Mouse (Mus musculus): ENCODE measurements at regions not wholly inside any gene's neighbourhood (a gene's known extent, or its start where the extent isn't known, plus 50 kb on each side); places are given as distances from the start of the nearest gene placed in this dataset.

DNA sequence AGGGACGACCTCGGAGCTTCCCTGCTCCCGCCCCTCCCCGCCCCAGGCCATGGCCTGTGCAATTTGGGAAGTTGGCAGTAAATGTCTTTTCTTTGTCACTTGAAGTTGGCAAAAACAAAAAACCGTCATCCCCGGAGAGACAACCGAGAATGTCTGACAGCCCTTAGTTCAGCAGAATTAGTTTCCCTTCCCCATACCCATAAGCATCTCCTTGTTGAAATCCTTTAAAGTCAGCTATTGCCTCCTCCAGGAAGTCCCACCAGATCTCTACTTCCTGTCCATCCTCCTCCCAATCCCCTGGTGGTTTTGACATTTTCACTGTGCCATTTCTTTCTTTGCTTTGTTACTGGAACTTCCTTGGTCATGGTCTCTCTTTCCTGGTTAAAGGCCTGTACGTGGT lies 54.8 kb downstream of the Foxb1 start:
- no peak for DNase-seq

DNA sequence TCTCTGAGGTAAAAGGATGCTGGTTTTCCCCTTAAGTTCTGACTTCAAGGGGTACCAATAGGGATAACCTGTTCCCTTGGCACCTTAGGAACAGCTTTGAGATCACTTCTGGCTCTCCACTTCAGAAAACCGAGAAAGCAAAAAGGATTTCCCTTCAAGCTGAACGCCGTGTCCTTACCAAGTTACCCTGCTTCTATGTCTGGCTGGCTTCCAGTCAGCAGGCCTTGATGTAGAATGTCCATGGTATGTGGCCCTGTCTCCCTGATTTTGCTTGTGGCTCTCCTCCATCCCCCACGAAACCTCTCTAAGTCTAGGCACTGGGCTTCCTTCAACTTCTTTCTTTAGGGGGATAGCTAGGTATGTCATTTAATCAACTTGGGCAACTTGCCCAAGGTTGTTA lies 55.7 kb downstream of the Foxb1 start:
- DNase-seq: no peak

DNA sequence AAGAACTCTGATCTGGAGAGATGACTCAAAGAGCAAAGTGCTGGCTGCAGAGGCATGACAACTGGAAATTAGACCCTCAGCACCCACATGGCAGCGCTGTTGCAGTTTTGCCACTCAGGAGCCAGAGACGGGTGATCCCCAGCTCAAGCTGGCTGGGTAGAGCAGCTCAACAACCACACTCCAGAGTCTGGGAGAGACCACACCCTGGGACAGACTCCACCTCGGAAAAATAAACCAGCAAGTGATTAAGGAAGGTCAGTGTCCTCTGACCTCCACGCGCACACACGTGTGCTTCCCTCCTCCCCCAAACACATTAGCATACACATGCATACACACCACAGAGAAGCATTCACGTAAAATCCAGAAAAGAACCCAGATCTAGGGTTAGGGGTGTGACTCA lies 57.0 kb downstream of the Foxb1 start:
- DNase-seq: no peak

DNA sequence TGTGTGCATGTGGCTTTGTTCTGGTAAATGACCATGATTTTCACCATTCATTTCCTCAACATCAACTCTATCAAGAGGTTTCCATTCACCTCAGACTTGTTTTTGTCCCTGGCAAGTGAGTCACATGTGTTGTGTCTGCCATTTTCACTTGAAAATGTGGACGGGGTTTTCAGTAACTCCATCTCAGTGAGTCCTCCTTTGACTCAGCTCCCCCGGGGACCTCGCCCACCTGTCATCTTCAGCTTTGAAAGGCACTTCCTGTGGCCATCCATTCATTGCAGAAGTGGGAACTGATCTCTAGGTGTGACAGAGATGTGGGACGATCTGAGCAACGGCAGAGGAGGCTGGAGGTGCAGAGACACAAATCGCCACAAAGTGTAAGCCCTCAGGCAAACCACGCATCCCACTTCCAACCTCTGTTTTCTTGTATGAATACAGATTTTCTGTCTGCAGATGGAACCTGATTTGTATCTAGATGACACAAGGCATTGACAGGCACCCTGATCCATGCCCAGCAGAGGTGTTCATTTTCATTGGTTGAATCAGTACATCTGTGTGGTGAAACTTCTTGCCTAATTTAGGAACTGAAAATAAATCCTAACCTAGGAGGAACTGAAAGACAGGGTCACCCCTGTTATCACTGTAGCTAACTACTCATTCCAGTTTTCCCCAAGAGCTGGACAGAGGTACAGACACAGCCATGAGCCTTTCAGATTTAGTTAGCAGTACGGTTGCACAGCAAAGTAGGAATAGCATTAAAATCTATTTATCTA lies 58.4 kb downstream of the Foxb1 start:
- DNase-seq: no peak

DNA sequence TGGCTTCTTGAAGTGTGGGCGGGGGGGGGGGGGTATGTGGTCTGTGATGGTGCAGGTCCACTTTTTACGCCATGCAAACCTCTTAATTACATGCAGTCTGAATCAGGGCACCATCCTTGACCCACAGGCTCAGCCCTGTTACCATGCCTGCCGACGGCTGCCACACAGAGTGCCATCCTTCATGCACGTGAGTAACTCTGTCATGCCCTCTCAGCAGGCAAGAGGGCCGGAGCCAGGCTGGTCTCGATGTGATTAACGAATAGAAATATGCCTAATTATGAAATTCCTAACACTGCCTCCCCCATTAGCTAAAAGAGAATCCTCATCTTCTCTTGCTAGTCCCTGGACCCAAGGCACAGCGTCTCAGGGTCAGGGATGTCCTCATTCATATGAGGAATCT lies 60.0 kb downstream of the Foxb1 start:
- DNase-seq: no peak

DNA sequence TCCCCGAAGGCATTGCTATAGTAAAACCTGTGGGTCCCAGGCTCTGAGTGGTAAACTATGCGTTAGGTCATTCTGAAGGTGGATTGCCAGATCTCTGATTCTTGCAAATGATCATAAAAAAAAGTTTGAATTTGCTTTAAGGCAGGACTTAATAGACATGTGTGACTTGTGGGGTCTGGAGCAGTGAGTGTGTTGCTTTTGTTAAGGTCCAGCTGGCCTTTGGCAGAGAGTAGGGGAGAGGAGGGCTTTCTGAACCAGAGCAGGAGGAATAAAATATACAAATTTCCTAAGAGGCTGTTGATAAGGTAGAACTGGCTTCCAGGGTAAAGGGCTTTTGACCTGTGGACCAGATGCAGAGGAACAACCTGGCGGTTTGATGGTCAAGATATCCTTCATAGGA lies 69.0 kb downstream of the Foxb1 start:
- no peak for DNase-seq

DNA sequence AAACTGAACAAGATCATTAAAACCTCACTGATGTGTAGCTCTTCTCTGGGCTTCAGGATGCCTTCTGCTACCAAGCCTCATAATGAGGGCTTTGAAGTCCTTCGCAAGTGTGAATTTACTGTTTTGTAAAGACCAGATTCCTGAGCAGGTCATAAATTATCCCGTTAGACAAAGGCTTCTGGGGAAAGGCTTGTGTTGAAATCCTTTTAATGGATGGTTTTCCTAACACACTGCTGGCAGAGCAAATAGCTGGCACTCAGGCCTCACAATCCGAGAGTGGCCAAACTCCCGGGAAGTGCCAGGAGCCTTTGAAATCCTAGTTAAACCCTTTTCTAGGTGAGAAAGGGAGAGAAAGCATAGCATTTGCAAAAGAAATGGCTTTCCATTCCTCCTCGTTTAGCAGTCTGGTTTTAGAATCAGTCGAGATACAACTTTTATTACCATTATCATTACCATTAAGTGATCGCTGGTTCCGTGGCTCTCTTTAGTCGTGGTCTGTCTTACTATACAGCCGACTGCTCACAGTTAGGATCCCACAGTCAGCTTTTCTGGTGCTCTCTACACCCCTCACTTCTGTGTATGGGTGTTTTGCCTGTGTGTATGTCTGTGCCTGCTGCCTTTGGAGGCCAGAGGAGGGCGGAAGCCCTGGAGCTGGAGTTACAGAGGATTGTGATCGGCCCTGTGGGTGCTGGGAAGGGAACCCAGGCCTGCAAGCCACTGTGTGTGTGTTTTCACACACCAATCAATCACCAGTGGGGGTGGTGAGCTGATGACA lies 73.2 kb downstream of the Foxb1 start:
- no peak for DNase-seq

DNA sequence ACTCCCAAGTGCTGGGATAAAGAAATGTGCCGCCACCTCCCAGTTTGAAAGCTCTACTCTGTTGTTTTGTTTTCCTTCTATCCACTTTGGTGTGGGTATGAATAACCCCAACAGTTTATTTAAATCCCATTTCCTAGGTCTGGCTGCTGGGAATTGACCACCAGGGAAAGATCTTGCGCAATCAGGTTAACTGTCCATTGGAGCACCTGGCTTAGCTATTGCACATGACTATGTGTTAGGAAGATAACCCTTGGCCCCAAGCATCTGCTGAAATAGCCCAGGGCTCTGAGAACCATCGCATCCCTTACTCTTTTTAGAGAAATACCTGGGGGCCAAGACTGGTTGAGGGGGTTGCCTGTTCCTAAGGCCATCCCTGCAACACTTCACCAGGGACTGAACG lies 74.0 kb downstream of the Foxb1 start:
- no peak for DNase-seq

DNA sequence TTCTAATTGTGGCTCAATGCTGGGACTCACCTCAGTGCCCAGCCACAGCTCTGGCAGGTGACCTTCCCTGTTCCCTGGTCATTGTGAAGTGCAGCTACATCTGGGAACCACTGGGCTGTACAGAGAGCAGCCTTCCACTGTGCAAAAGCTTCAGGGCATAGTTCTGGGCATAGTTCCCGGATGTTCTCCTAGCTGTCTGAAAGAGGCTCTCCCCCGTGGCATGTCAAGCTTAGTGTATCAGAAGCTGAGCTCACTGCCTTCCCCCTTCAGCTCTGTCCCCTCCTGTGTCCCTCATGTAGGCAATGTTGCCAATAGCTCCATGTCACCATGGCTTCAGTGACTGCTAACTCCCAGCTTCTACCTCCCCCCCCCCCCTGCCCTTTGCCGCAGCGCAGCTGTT lies 75.1 kb downstream of the Foxb1 start:
- no peak for DNase-seq

DNA sequence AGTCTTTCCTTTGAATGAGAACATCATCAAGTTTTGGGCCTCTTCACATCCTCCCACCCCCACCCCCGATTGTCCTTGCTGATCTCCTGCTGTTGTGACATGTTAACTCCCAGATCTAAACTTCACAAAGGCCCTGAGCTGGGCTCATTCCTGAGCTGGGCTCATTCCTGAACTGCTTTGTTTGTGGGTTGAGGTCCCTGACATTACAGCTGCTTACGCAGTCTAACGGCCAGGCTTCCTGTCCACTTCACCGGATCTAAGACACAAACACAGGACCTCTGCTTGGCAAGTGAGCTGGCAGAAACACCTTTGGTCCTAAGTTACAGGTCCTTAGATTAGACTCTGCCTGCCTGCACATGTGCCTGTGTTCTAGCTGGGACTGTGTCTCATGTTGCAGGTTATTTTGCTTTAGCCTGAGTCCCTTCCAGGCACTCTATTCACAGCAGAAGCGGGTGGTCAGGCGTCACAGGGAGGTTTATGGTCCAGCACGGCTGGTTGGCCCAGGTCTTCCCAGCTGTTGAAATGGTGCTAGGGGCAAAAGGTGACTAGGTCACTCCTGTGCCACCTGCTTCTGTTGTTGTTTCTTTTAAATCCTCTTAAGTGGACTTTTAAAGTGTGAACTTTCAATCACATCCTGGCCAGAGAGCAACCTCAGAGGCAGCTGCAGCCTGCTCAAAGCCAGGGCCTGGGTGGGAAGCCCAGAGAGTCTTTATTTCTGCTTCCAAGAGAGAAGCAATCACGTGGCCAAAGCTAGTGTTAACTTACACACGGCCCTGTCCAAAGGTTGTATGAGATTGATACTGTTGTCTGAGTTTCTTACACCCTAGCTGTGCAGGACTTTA lies 79.1 kb downstream of the Foxb1 start:
- DNase-seq: peak; percentile 26

DNA sequence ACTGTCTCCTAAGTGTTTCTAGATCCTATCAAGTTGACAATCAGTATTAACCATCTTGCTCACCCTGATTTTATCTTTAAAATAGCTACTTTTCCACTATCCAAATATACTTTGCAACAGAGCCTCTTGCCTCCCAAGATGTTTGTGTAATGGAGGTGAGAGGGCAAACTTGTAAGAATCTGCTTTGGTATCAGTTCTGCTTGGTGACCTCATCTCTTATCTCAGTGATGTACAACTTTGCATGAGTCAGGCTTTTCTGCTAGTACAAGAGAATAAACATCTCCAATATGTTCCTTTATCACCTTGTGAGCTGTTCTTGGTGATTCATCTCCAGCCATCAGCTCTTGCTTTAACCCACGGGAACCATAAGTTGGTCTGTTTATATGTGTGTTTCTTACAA lies 82.1 kb downstream of the Foxb1 start:
- DNase-seq: no peak

DNA sequence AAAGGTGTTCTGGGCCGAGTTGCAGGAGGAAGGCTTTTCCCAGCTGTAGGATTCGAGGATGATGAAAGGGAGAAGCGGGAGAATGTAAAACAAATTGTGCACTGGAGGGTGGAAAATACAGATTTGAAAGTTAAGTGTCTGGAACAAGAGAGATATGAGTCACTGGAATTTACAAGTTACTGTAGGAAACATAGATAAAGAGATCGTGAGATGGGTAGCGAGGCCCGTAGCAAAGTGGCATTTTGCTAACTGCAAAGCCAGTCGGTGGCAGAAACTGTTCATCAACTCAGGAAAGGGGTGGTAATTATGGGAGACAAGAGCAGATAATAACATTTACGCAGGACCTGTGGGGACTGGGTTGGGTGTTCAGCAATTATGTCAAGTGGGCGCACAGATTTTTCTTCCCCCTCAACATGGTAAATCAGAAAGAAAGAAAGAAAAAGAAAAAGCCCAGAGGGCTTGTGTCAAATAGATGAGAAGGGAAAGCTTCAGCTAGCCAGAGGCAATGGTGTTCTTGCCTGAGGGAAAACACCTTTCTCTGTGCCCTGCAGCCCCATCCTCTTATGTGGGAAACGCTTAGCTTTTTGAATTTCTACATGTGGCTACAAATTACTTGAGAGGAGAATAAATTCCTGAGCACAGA lies 87.2 kb downstream of the Foxb1 start:
- DNase-seq: no peak

DNA sequence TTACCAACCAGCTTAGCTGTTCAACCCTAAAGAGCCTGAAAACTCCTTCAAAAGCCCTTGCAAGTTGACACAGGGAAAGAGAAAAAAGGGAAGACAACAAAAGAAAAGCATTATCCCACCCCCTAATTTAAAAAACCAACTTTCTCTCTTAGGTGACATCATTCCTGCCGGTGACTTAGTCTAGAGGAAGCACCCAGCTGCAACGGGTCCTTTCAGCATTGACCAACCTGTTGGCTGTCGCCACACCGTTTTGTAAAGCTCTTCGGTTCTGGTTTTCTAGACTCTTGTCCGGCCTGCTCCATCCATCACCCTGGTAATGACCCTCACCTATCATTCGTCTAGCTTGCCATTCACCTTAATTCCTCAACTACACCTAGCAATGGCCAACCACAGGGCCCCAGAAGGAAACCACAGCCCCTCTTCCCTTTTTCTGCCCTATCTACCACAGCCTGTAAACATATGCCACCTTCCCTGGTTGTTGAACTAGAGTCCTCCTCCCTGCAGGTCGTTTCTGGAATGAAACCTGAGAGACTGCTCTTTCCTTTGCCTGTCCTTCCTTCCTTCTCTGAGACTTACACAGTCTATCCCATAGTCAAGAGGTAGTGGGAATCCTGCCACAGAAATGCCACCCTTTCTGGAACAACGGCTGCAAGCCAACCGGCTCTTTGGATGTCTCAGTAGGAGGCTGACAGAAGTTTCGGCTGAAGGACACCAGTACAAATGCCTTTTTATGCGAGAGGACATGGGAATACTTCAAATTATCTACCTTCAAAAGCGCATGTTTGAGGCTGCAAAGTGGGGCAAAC lies 87.9 kb downstream of the Foxb1 start:
- no peak for DNase-seq

DNA sequence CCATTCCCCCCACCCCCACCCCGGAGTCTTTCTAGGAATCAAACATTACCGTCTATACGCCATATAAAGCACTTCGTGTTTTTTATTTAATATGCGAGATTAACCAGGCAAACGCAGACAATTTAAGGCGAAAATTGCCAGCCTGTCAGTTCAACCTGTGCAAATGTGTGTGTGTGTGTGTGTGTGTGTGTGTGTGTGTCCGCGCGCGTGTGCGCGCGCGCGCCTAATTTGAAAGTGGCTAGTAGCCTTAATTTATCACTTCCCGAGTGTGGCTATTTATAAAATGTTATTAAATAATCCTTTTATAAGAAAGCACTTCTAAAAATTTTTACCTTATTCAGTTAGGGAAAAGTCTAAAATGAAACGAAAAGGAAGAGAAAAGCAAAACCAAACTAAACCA lies 89.5 kb downstream of the Foxb1 start:
- no peak for DNase-seq

DNA sequence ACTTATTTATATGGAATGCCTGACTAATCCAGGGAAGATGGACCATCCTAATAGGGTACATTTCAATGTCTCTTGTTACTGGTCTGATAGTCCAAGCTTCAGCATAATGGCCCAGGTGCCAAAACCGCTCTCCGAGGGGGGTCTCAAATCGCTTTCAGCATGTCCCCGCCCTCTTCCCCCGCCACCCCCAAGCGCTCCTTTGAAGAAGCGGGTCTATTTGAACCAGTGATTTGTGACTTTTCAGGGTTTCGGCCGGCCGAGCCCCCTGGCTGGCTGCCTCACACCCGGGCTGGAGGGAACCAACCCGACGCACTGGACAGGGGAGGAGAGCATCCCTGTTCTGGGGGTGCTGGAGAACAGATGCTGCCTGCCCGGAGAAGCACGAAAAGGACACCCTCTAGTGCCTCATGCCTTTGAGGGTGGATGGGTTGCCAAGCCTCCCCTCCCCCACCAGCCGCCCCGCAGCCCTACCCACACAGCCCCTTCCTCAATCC lies 90.1 kb downstream of the Foxb1 start:
- peak; percentile 28 for DNase-seq

DNA sequence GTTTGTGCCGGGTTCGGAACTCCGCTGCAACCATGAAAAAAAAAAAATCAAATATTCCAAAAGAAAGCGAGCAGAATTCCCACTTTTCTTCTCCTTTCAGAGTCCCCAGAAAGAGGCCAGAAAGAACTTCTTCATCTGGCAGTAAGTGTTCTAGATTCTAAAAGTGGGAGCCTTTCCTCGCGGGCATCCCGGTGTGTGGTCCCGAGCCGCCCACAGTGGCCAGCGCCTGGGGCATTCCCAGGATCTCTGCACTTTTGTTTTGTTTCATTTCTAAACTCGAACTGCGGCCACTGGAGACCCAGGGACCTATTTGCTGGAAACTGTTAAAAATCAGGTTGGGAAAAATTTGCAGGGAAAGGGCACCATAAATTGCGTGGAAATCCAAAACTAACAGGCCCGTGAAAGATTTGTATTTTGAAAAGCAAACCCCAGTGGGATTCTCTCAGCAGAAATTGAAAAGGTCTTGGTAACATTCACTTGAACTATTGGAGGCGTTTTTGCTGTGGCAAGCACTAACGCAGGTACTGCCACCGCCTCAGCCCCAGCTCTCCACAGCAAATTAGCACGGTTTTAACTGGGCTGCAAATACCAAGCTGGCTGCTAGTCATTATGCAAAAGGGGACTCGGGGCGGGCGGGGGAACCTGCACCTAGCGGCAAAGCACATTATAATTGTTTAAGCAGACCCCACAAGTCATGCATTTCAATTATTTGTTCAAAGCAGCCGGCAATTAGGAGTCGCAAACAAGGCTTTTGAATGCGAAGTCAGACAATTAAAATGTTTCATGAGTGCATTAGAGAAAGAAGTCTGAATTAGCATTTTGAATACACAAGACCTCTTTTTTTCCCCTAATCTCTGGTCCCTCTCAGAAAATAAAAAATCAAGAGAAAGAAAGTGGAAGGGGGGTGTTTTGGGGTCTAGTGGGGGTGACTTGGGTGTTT lies 90.9 kb downstream of the Foxb1 start:
- DNase-seq: peak; percentile 42

DNA sequence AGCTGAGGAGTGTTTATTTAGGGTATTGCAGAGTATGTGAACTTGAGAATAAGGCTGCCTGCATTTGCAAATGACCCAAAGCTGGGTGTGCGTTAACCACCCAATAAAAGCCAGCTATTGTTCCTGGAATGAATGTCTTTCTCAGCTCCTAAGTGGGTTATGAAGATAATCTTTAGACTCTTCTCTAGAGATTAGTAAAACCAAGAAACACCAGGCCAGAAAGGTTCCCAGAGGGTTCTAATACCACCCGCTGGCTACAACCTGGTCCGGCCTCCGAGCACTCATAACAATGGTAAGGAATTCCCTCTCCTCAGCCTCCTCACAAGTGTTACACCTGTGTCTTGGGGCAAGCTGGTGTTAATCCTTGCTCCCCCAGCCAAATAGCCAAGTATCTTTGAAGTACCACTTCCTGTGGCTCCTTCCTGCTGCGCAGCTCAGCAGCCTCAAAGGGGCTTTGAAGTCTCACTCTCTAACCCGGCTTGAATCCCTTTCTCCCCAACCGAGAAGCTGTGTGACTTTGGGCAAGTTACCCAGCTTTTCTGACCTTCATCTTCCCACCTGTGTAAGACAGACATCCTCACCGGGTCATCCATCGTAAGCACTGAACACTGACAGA lies 92.2 kb downstream of the Foxb1 start:
- DNase-seq: peak; percentile 49

DNA sequence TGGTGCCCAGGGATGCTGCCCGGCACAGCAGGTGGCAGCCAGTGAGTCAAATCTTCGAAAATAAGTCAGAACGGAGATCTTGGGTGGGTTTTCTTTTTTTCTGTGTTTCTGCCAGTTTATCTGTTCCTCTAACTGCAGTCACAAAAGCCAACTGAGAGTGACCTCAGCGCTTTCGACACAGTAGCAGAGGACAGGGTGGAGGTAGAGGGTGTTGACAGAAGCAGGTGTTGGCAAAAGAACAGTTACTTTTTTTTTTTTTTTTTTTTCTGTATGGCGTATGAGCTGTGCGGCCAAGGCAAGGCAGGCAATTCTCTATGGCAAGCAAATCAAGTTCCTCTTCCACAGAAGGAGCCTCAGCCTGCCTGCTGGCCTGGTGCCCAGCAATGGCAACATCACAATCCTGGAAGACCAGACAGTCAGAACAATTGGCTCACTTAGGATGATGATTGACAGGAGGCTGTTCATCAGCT lies 93.6 kb downstream of the Foxb1 start:
- DNase-seq: no peak

DNA sequence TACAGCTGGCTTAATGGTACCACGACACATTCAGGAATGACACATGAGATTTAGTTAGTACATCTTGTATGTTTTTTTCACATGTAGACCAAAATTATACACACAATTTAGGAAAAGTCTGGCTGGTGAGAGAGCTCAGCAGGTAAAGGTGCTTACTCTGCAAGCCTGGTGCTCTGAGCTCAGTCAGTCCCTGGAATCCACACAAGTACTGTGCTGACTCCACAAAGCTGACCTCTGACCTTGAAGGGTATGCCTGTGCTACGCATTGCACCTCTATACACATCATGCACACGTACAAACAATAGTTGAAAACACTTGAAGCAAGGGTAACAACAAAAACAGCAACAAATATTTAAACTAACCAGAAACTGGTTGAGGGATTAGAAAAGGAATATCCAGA lies 96.5 kb downstream of the Foxb1 start:
- no peak for DNase-seq

DNA sequence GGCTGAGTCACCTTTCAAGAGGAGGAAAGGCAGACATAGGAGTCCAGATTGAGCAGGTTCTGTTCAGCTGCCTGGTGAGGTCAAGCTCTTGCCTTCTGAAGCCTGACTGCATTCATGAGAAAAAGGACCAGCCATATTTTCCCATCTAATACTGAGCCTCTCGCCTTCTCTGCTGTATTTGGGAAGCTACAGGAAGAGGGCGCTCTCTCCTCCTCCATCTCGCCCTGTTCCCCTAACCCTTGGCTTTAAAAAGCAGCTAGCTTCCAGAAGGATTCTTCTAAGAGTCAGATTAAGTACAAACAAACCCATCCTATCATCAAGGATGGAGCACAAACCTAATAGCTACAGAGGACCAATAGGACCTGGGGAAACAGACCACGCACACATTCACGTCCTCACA lies 98.3 kb downstream of the Foxb1 start:
- peak; percentile 61 for DNase-seq
